Mouse (Mus musculus) limb, embryonic 11.5 days (tissue): Measurements from ENCODE around the gene Eml6. TPM values are rescaled to one million over a fixed set of nuclear protein-coding genes. Genes with fewer than 3 reads are reported as not detected.
"Not testable (repeated sequence)": the region's sequence is repeated elsewhere in the genome, so short reads cannot be mapped to it uniquely, and the experiment has no call there.

Experiments
- ATAC-seq: fragments of 200-750 bp; cut with Nextera tagmentation; 2 replicates; pipeline ENCODE4 v1.8.0; 2017; ENCODE audit warnings: low read depth; ENCODE audit not compliant: insufficient number of reproducible peaks, low FRiP score, low TSS enrichment
- DNase-seq: peaks from one replicate; pipeline ENCODE4 v3.0.0-alpha.2; 2015; ENCODE audit warnings: low spot score
- H3K27ac ChIP-seq: fragments of 300-500 bp; sonication (generic); replicated peaks from 2 replicates; pipeline ENCODE4 v1.5.1; 2014; ENCODE audit warnings: low read depth, mild to moderate bottlenecking, low read length
- H3K27me3 ChIP-seq: fragments of 300-500 bp; sonication (generic); 2 replicates; pipeline ENCODE4 v1.6.1; 2014; ENCODE audit warnings: mild to moderate bottlenecking, low read length, mixed read lengths; ENCODE audit not compliant: control insufficient read depth, insufficient read depth
- H3K36me3 ChIP-seq: fragments of 300-500 bp; sonication (generic); 2 replicates; pipeline ENCODE4 v1.6.1; 2014; ENCODE audit warnings: mild to moderate bottlenecking, low read length, moderate library complexity, mixed read lengths; ENCODE audit not compliant: control insufficient read depth, insufficient read depth
- H3K4me1 ChIP-seq: fragments of 300-500 bp; sonication (generic); 2 replicates; pipeline ENCODE4 v1.6.1; 2014; ENCODE audit warnings: low read length, mixed read lengths; ENCODE audit not compliant: control insufficient read depth, insufficient read depth
- H3K4me2 ChIP-seq: fragments of 300-500 bp; sonication (generic); 2 replicates; pipeline ENCODE4 v1.6.1; 2014; ENCODE audit warnings: low read depth, mild to moderate bottlenecking, moderate library complexity; ENCODE audit not compliant: severe bottlenecking
- H3K4me3 ChIP-seq: fragments of 300-500 bp; sonication (generic); 2 replicates; pipeline ENCODE4 v1.5.1; 2014; ENCODE audit warnings: low read depth, low read length
- H3K9ac ChIP-seq: fragments of 300-500 bp; sonication (generic); 2 replicates; pipeline ENCODE4 v1.6.1; 2014; ENCODE audit warnings: mild to moderate bottlenecking, low read length
- H3K9me3 ChIP-seq: fragments of 300-500 bp; sonication (generic); 2 replicates; pipeline ENCODE4 v1.6.1; 2016; ENCODE audit warnings: low read length; ENCODE audit not compliant: control insufficient read depth
- WGBS: fragments of 180-500 bp; shearing (Covaris S2); extraction: QIAGEN DNeasy Blood & Tissue Kit; methylation state at CpG from one replicate; pipeline ENCODE4 v1.1.7; 2014; 5-methylcytosine and 5-hydroxymethylcytosine counted together
- polyA plus RNA-seq: library from polyadenylated mRNA; unstranded; fragments of >200 nt; fragmentation: Nextera tagmentation; extraction: Ambion mirVana; gene quantifications from 2 replicates; pipeline ENCODE4 v1.2.1, GENCODE M21; 2014

Eml6 gene
- polyA plus RNA-seq, 1 experiment from 2014 or later: 0.64 TPM

GRCm38 (mm10) chr11:29762768-29763167 lies 263.1 kb downstream of the Eml6 start:
- H3K4me2 ChIP-seq: no peak overlapping the region

GRCm38 (mm10) chr11:29761387-29761786 lies 264.4 kb downstream of the Eml6 start:
- Histone ChIP-seq H3K4me1 (no peaks in the 10 kb centered on the region), H3K27ac (no peak overlapping the region), H3K27me3 (no peaks in the 10 kb centered on the region), H3K36me3 (no peaks in the 10 kb centered on the region), H3K4me2 (no peak overlapping the region), H3K9ac (no peak overlapping the region), H3K4me3 (no peak overlapping the region), H3K9me3 (no peaks in the 10 kb centered on the region)
- WGBS: 90% methylated on average over 9 of the region's 9 CpGs
- no peak for DNase-seq
- ATAC-seq: no peak

More at GRCm38 (mm10) chr11:29762768-29763167, 263.1 kb downstream of the Eml6 start:
- H3K4me3 ChIP-seq: no peak overlapping the region
- H3K9ac ChIP-seq: no peak overlapping the region
- no peaks in the 10 kb centered on the region for H3K27me3 ChIP-seq
- no peaks in the 10 kb centered on the region for H3K4me1 ChIP-seq
- H3K9me3 ChIP-seq: no peaks in the 10 kb centered on the region
- H3K36me3 ChIP-seq: no peaks in the 10 kb centered on the region
- H3K27ac ChIP-seq: no peak overlapping the region
- WGBS: 93% methylated on average over 1 of the region's 1 CpGs
- DNase-seq (no peak), ATAC-seq (no peak)

- DNase-seq (no peak), ATAC-seq (no peak; the same call in 1 of the 2 replicates)
- Histone ChIP-seq H3K9me3 (no peaks in the 10 kb centered on the region), H3K4me2 (no peak overlapping the region), H3K4me1 (no peaks in the 10 kb centered on the region), H3K9ac (no peak overlapping the region), H3K27me3 (no peaks in the 10 kb centered on the region), H3K27ac (no peak overlapping the region), H3K4me3 (no peak overlapping the region), H3K36me3 (no peaks in the 10 kb centered on the region)
- WGBS: 90% methylated on average over 5 of the region's 5 CpGs
Observed at GRCm38 (mm10) chr11:29758617-29759016, 267.2 kb downstream of the Eml6 start.

GRCm38 (mm10) chr11:29756007-29756406 lies 269.8 kb downstream of the Eml6 start:
- 93% methylated on average over 5 of the region's 5 CpGs for WGBS

GRCm38 (mm10) chr11:29751648-29752611 lies 273.9 kb downstream of the Eml6 start:
- Histone ChIP-seq H3K36me3 (no peaks in the 10 kb centered on the region), H3K9ac (no peak overlapping the region), H3K27ac (no peak overlapping the region), H3K27me3 (no peaks in the 10 kb centered on the region), H3K4me3 (no peak overlapping the region), H3K4me2 (no peak overlapping the region), H3K4me1 (no peaks in the 10 kb centered on the region), H3K9me3 (no peaks in the 10 kb centered on the region)
- DNase-seq (no peak), ATAC-seq (no peak)
- 83% methylated on average over 14 of the region's 14 CpGs for WGBS

More at GRCm38 (mm10) chr11:29756007-29756406, 269.8 kb downstream of the Eml6 start:
- H3K4me2 ChIP-seq, ATAC-seq, H3K27me3 ChIP-seq, H3K27ac ChIP-seq, DNase-seq, H3K4me3 ChIP-seq, H3K9me3 ChIP-seq, H3K9ac ChIP-seq, H3K36me3 ChIP-seq, H3K4me1 ChIP-seq: not testable (repeated sequence)

- Histone ChIP-seq H3K9ac (no peak overlapping the region), H3K27me3 (no peaks in the 10 kb centered on the region), H3K4me3 (no peak overlapping the region), H3K27ac (no peak overlapping the region), H3K4me1 (no peaks in the 10 kb centered on the region), H3K4me2 (no peak overlapping the region), H3K36me3 (peaks cover 5% of the 10 kb centered on the region), H3K9me3 (no peaks in the 10 kb centered on the region)
- WGBS: 96% methylated on average over 2 of the region's 2 CpGs
- no peak for DNase-seq
- ATAC-seq: no peak
Observed at GRCm38 (mm10) chr11:29751013-29751412, 274.8 kb downstream of the Eml6 start.

- 96% methylated on average over 1 of the region's 1 CpGs for WGBS
- no peak overlapping the region for H3K9ac ChIP-seq
- no peak overlapping the region for H3K4me3 ChIP-seq
- no peak overlapping the region for H3K4me2 ChIP-seq
- no peaks in the 10 kb centered on the region for H3K4me1 ChIP-seq
- no peak overlapping the region for H3K27ac ChIP-seq
- DNase-seq: no peak
- H3K36me3 ChIP-seq: peaks cover 5% of the 10 kb centered on the region
- H3K27me3 ChIP-seq: no peaks in the 10 kb centered on the region
- no peaks in the 10 kb centered on the region for H3K9me3 ChIP-seq
- no peak for ATAC-seq
Observed at GRCm38 (mm10) chr11:29749468-29749829, 276.4 kb downstream of the Eml6 start.

- Histone ChIP-seq H3K9ac (no peak overlapping the region), H3K4me2 (no peak overlapping the region), H3K27ac (no peak overlapping the region), H3K36me3 (peaks cover 5% of the 10 kb centered on the region), H3K4me3 (no peak overlapping the region), H3K9me3 (no peaks in the 10 kb centered on the region), H3K4me1 (no peaks in the 10 kb centered on the region), H3K27me3 (no peaks in the 10 kb centered on the region)
- DNase-seq (no peak), ATAC-seq (no peak)
- WGBS: 90% methylated on average over 8 of the region's 8 CpGs
Observed at GRCm38 (mm10) chr11:29748750-29749467, 276.9 kb downstream of the Eml6 start.
